Mouse (Mus musculus) kidney, adult 2 months (tissue): ENCODE measurements around the gene Ttc34.
A peak's percentile ranks its signal among the peaks of the same experiment; 100 is the strongest.

Experiments
- CTCF ChIP-seq: fragments of 200-500 bp; conservative IDR thresholded peaks from 2 replicates; pipeline ENCODE4 v1.5.1; 2011; ENCODE audit warnings: low read depth, mild to moderate bottlenecking, control low read depth, low read length, moderate library complexity, mixed read lengths; ENCODE audit not compliant: insufficient read depth, insufficient read length
- POLR2A ChIP-seq: fragments of 200-500 bp; IDR thresholded peaks from one replicate; pipeline ENCODE4 v1.6.1; 2011; ENCODE audit warnings: low read depth, low read length, control low read depth

DNA sequence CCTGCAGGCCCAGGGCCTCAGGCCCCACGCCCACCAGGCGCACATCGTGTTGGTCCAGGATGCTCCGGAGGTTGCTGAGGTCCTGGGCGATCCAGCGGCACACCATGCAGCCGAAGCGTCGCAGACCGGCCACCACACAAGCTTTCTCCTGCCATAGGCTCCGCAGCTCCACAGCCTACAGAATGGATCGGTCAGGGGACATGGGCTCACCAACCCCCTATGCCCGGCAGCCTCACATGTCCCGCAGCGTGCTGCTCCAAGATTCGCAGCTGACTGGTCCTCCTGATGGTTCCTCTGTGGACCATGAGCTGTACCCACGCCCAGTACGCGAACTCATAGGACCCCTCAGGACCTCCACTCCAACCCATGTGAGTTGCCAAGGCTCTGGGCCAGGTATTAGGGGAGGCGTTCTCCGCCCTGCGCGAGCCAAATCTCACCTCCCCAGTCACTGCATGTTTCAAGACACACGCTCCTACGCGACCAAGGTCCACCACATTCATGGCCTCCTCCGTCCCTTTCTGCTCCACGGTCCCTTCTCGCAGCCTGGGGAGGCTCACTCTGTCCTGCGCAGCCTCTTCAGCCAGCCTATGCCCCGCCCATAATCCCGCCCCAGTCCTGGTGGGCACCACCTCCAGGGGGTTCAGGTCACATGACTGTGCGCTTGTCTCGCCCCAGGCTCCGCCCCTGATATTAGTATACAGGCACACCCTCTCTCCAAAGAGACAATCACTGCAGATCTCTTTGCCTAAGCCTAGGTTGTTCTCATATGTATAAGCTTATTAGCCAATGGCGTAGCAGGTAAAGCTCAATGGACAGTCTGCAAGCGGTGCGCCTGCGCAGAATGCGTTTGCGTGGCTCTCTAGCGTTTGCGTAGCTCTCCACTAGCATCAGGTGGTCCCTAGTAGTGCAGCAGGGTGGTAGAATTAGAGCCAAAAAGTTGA is 61.5 kb downstream of the Ttc34 start, which contains the start of gene Fam213b:
- TF ChIP-seq CTCF (0 out of 2 replicates have a peak, but pooled peaks have one; percentile 0), POLR2A (peak; percentile 79)
